Mouse (Mus musculus): ENCODE measurements around the gene A930018P22Rik.

Gene A930018P22Rik

GRCm38 (mm10) chr2:104120312-104120711 is 2.3 kb upstream of the A930018P22Rik start:
- no peak for DNase-seq

- DNase-seq = no peak
Observed at GRCm38 (mm10) chr2:104121681-104122504, 676 bp upstream of the A930018P22Rik start.

- DNase-seq = no peak
Observed at GRCm38 (mm10) chr2:104123540-104123939, 971 bp downstream of the A930018P22Rik start.

GRCm38 (mm10) chr2:104124071-104124470 is 1.5 kb downstream of the A930018P22Rik start:
- DNase-seq = no peak

GRCm38 (mm10) chr2:104128803-104129531 is 6.4 kb downstream of the A930018P22Rik start:
- DNase-seq = no peak

GRCm38 (mm10) chr2:104130165-104130564 is 7.6 kb downstream of the A930018P22Rik start:
- DNase-seq = peak; percentile 28

- DNase-seq = no peak
Observed at GRCm38 (mm10) chr2:104130969-104131368, 8.4 kb downstream of the A930018P22Rik start.

- DNase-seq = no peak
Observed at GRCm38 (mm10) chr2:104132266-104132859, 9.8 kb downstream of the A930018P22Rik start.

- DNase-seq = no peak
Observed at GRCm38 (mm10) chr2:104133042-104133810, 10.7 kb downstream of the A930018P22Rik start.

- DNase-seq = peak; percentile 74
Observed at GRCm38 (mm10) chr2:104134150-104135056, 11.8 kb downstream of the A930018P22Rik start.

GRCm38 (mm10) chr2:104135920-104136319 is 13.4 kb downstream of the A930018P22Rik start:
- DNase-seq = no peak

GRCm38 (mm10) chr2:104142140-104142539 is 19.6 kb downstream of the A930018P22Rik start:
- DNase-seq = no peak

- DNase-seq = no peak
Observed at GRCm38 (mm10) chr2:104144004-104144403, 21.4 kb downstream of the A930018P22Rik start.

- peak; percentile 61 for DNase-seq
Observed at GRCm38 (mm10) chr2:104145983-104146382, 23.4 kb downstream of the A930018P22Rik start.

GRCm38 (mm10) chr2:104147910-104148561 is 25.5 kb downstream of the A930018P22Rik start:
- no peak for DNase-seq

GRCm38 (mm10) chr2:104150608-104151397 is 28.2 kb downstream of the A930018P22Rik start:
- no peak for DNase-seq

GRCm38 (mm10) chr2:104153345-104153744 is 30.8 kb downstream of the A930018P22Rik start:
- DNase-seq = no peak

GRCm38 (mm10) chr2:104153876-104154275 is 31.3 kb downstream of the A930018P22Rik start:
- no peak for DNase-seq

- no peak for DNase-seq
Observed at GRCm38 (mm10) chr2:104157831-104158230, 35.3 kb downstream of the A930018P22Rik start.

- no peak for DNase-seq
Observed at GRCm38 (mm10) chr2:104163418-104163817, 40.8 kb downstream of the A930018P22Rik start.
